Mouse (Mus musculus) brain, embryonic 14.5 days (tissue): ENCODE measurements at regions not wholly inside any gene's neighbourhood (a gene's known extent, or its start where the extent isn't known, plus 50 kb on each side); places are given as distances from the start of the nearest gene placed in this dataset.

Experiments used
- CTCF ChIP-seq: fragments of 200-500 bp; IDR thresholded peaks from 2 replicates; pipeline ENCODE4 v1.5.1; 2012; ENCODE audit warnings: inconsistent platforms, mild to moderate bottlenecking, moderate library complexity, borderline replicate concordance; ENCODE audit not compliant: insufficient read depth, insufficient read length; ENCODE audit errors: extremely low read depth
- POLR2A ChIP-seq: fragments of 200-500 bp; IDR thresholded peaks from 2 replicates; pipeline ENCODE4 v1.6.1; 2012; ENCODE audit warnings: mild to moderate bottlenecking, inconsistent platforms, borderline replicate concordance; ENCODE audit not compliant: poor library complexity, insufficient read depth, insufficient read length, severe bottlenecking; ENCODE audit errors: extremely low read depth

DNA sequence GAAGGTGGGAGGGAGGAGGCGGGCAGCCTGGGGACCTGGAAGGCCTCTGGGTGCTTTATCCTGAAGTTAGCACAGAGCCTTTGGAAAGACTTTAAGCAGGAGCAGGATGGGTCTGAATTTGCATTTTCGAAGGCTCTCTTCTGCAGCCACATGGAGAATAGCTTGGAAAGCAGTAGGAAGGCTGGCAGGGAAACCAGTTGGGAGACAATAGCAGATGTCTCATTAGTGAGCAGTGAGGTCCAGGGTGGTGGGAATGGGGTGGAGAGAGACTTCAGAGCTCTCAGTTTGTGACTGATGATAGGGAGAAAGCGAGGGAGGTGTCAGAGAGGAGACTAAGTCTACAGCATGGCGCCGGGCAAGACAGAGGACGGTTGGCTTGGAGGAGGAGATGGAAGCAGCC, 199.1 kb downstream of the Cbln1 start:
- no peak for TF ChIP-seq CTCF
- no peak for TF ChIP-seq POLR2A
